Mouse (Mus musculus) kidney, embryonic 16.5 days (tissue): ENCODE measurements around the gene Rhof. TPM values are rescaled to one million over a fixed set of nuclear protein-coding genes. Genes with fewer than 3 reads are reported as not detected.

Experiments
- ATAC-seq: fragments of 200-750 bp; cut with Nextera tagmentation; 2 replicates; pipeline ENCODE4 v1.8.0; 2017; ENCODE audit warnings: moderate TSS enrichment; ENCODE audit not compliant: low FRiP score, low TSS enrichment
- H3K27ac ChIP-seq: fragments of 300-500 bp; sonication (generic); 2 replicates; pipeline ENCODE4 v1.5.1; 2014; ENCODE audit warnings: low read length
- H3K27me3 ChIP-seq: fragments of 300-500 bp; sonication (generic); 2 replicates; pipeline ENCODE4 v1.6.1; 2014; ENCODE audit warnings: low read length, control low read depth, mixed read lengths; ENCODE audit not compliant: insufficient read depth
- H3K36me3 ChIP-seq: fragments of 300-500 bp; sonication (generic); 2 replicates; pipeline ENCODE4 v1.6.1; 2014; ENCODE audit warnings: low read length, control low read depth, mixed read lengths; ENCODE audit not compliant: insufficient read depth
- H3K4me1 ChIP-seq: fragments of 300-500 bp; sonication (generic); 2 replicates; pipeline ENCODE4 v1.6.1; 2014; ENCODE audit warnings: low read length, control low read depth, mixed read lengths; ENCODE audit not compliant: insufficient read depth
- H3K4me2 ChIP-seq: fragments of 300-500 bp; sonication (generic); replicated peaks from 2 replicates; pipeline ENCODE4 v1.6.1; 2014; ENCODE audit warnings: low read depth, low read length
- H3K4me3 ChIP-seq: fragments of 300-500 bp; sonication (generic); 2 replicates; pipeline ENCODE4 v1.5.1; 2014; ENCODE audit warnings: mild to moderate bottlenecking, low read length
- H3K9ac ChIP-seq: fragments of 300-500 bp; sonication (generic); replicated peaks from 2 replicates; pipeline ENCODE4 v1.6.1; 2014; ENCODE audit warnings: low read length
- H3K9me3 ChIP-seq: fragments of 300-500 bp; sonication (generic); 2 replicates; pipeline ENCODE4 v1.6.1; 2016; ENCODE audit warnings: low read length, control low read depth
- WGBS: fragments of 180-500 bp; shearing (Covaris S2); extraction: QIAGEN DNeasy Blood & Tissue Kit; methylation state at CpG from one replicate; pipeline ENCODE4 v1.1.7; 2014; 5-methylcytosine and 5-hydroxymethylcytosine counted together
- polyA plus RNA-seq: library from polyadenylated mRNA; unstranded; fragments of >200 nt; fragmentation: Nextera tagmentation; extraction: Ambion mirVana; gene quantifications from 2 replicates; pipeline ENCODE4 v1.2.1, GENCODE M21; 2015

The Rhof gene
- polyA plus RNA-seq, 1 experiment from 2014 or later = 3.2 TPM

GRCm38 (mm10) chr5:123117773-123118172 is 14.7 kb downstream of the Rhof start:
- ATAC-seq = no peak
- 80% methylated on average over 8 of the region's 8 CpGs for WGBS

GRCm38 (mm10) chr5:123117257-123117656 is 15.2 kb downstream of the Rhof start:
- ATAC-seq = peak; percentile 43
- no peaks in the 10 kb centered on the region for H3K4me1 ChIP-seq
- no peaks in the 10 kb centered on the region for H3K9me3 ChIP-seq
- H3K4me3 ChIP-seq = no peak overlapping the region
- no peak overlapping the region for H3K4me2 ChIP-seq
- WGBS = 16% methylated on average over 10 of the region's 10 CpGs
- H3K9ac ChIP-seq = no peak overlapping the region
- no peaks in the 10 kb centered on the region for H3K27me3 ChIP-seq
- 0 out of 2 replicates have a peak, but pooled peaks cover 5% of the 10 kb centered on the region for H3K36me3 ChIP-seq
- H3K27ac ChIP-seq = no peak overlapping the region

More at GRCm38 (mm10) chr5:123117773-123118172, 14.7 kb downstream of the Rhof start:
- H3K27ac ChIP-seq = no peak overlapping the region
- no peaks in the 10 kb centered on the region for H3K27me3 ChIP-seq
- H3K4me1 ChIP-seq = no peaks in the 10 kb centered on the region
- H3K4me2 ChIP-seq = no peak overlapping the region
- H3K4me3 ChIP-seq = no peak overlapping the region
- no peak overlapping the region for H3K9ac ChIP-seq
- 0 out of 2 replicates have a peak, but pooled peaks cover 5% of the 10 kb centered on the region for H3K36me3 ChIP-seq
- H3K9me3 ChIP-seq = no peaks in the 10 kb centered on the region

- no peak overlapping the region for H3K27ac ChIP-seq
- H3K4me3 ChIP-seq = no peak overlapping the region
- H3K9ac ChIP-seq = no peak overlapping the region
- no peaks in the 10 kb centered on the region for H3K9me3 ChIP-seq
- WGBS = 64% methylated on average over 8 of the region's 8 CpGs
- H3K27me3 ChIP-seq = no peaks in the 10 kb centered on the region
- peaks cover 3% of the 10 kb centered on the region; the same call in 1 of the 2 replicates for H3K4me1 ChIP-seq
- peak; percentile 37; the same call in 1 of the 2 replicates for ATAC-seq
- H3K4me2 ChIP-seq = no peak overlapping the region
- H3K36me3 ChIP-seq = 0 out of 2 replicates have a peak, but pooled peaks cover 5% of the 10 kb centered on the region
Observed at GRCm38 (mm10) chr5:123116080-123116479, 16.4 kb downstream of the Rhof start.

- no peaks in the 10 kb centered on the region for H3K9me3 ChIP-seq
- 34% methylated on average over 7 of the region's 7 CpGs for WGBS
- H3K9ac ChIP-seq = no peak overlapping the region
- peaks cover 14% of the 10 kb centered on the region for H3K4me1 ChIP-seq
- H3K4me3 ChIP-seq = no peak overlapping the region
- no peaks in the 10 kb centered on the region for H3K27me3 ChIP-seq
- H3K4me2 ChIP-seq = no peak overlapping the region
- H3K36me3 ChIP-seq = 0 out of 2 replicates have a peak, but pooled peaks cover 5% of the 10 kb centered on the region
- H3K27ac ChIP-seq = no peak overlapping the region
- no peak for ATAC-seq
Observed at GRCm38 (mm10) chr5:123114924-123115323, 17.6 kb downstream of the Rhof start.

- WGBS = 53% methylated on average over 11 of the region's 11 CpGs
- H3K4me2 ChIP-seq = no peak overlapping the region
- no peak for ATAC-seq
Observed at GRCm38 (mm10) chr5:123114109-123114508, 18.4 kb downstream of the Rhof start.

GRCm38 (mm10) chr5:123110296-123110721 is 22.2 kb downstream of the Rhof start:
- Histone ChIP-seq H3K9me3 (no peaks in the 10 kb centered on the region), H3K27me3 (no peaks in the 10 kb centered on the region), H3K4me1 (peaks cover 26% of the 10 kb centered on the region), H3K4me2 (peak overlapping the region; percentile 51), H3K27ac (peak overlapping the region; percentile 82), H3K4me3 (peak overlapping the region; percentile 26; the same call in 1 of the 2 replicates), H3K36me3 (no peaks in the 10 kb centered on the region), H3K9ac (peak overlapping the region; percentile 20; the same call in 1 of the 2 replicates)
- 0 out of 2 replicates have a peak, but pooled peaks have one; percentile 31 for ATAC-seq
- WGBS = 18% methylated on average over 13 of the region's 13 CpGs

More at GRCm38 (mm10) chr5:123114109-123114508, 18.4 kb downstream of the Rhof start:
- no peak overlapping the region for H3K9ac ChIP-seq
- no peak overlapping the region for H3K4me3 ChIP-seq
- H3K4me1 ChIP-seq = peaks cover 23% of the 10 kb centered on the region
- H3K9me3 ChIP-seq = no peaks in the 10 kb centered on the region
- H3K27ac ChIP-seq = no peak overlapping the region
- no peaks in the 10 kb centered on the region for H3K27me3 ChIP-seq
- H3K36me3 ChIP-seq = 0 out of 2 replicates have a peak, but pooled peaks cover 5% of the 10 kb centered on the region

- peak overlapping the region; percentile 82 for H3K27ac ChIP-seq
Observed at GRCm38 (mm10) chr5:123109452-123110203, 22.9 kb downstream of the Rhof start.

GRCm38 (mm10) chr5:123104769-123105168 is 27.7 kb downstream of the Rhof start:
- H3K4me3 ChIP-seq = no peak overlapping the region
- no peaks in the 10 kb centered on the region for H3K27me3 ChIP-seq
- no peak overlapping the region for H3K27ac ChIP-seq
- H3K9me3 ChIP-seq = no peaks in the 10 kb centered on the region
- H3K4me1 ChIP-seq = peaks cover 25% of the 10 kb centered on the region
- no peak overlapping the region for H3K9ac ChIP-seq
- 84% methylated on average over 6 of the region's 6 CpGs for WGBS
- ATAC-seq = no peak
- H3K36me3 ChIP-seq = 0 out of 2 replicates have a peak, but pooled peaks cover 1% of the 10 kb centered on the region
- H3K4me2 ChIP-seq = no peak overlapping the region

More at GRCm38 (mm10) chr5:123109452-123110203, 22.9 kb downstream of the Rhof start:
- Histone ChIP-seq H3K4me2 (peak overlapping the region; percentile 51), H3K9me3 (no peaks in the 10 kb centered on the region), H3K4me3 (peak overlapping the region; percentile 26), H3K9ac (peak overlapping the region; percentile 38; the same call in 1 of the 2 replicates), H3K36me3 (no peaks in the 10 kb centered on the region), H3K27me3 (no peaks in the 10 kb centered on the region), H3K4me1 (peaks cover 26% of the 10 kb centered on the region)
- ATAC-seq = peak; percentile 67
- WGBS = 19% methylated on average over 13 of the region's 13 CpGs

GRCm38 (mm10) chr5:123103556-123103955 is 28.9 kb downstream of the Rhof start:
- H3K4me3 ChIP-seq = no peak overlapping the region
- no peak overlapping the region for H3K9ac ChIP-seq
- H3K4me1 ChIP-seq = peaks cover 15% of the 10 kb centered on the region
- H3K4me2 ChIP-seq = no peak overlapping the region
- H3K27me3 ChIP-seq = no peaks in the 10 kb centered on the region
- no peaks in the 10 kb centered on the region for H3K9me3 ChIP-seq
- 27% methylated on average over 8 of the region's 8 CpGs for WGBS
- peaks cover 6% of the 10 kb centered on the region; the same call in 1 of the 2 replicates for H3K36me3 ChIP-seq
- peak; percentile 81 for ATAC-seq
- H3K27ac ChIP-seq = peak overlapping the region; percentile 48; the same call in 1 of the 2 replicates

GRCm38 (mm10) chr5:123102376-123102775 is 30.1 kb downstream of the Rhof start:
- no peak overlapping the region for H3K4me3 ChIP-seq
- H3K4me2 ChIP-seq = no peak overlapping the region
- H3K27ac ChIP-seq = no peak overlapping the region
- no peaks in the 10 kb centered on the region for H3K9me3 ChIP-seq
- H3K27me3 ChIP-seq = no peaks in the 10 kb centered on the region
- peaks cover 6% of the 10 kb centered on the region; the same call in 1 of the 2 replicates for H3K36me3 ChIP-seq
- H3K4me1 ChIP-seq = peaks cover 15% of the 10 kb centered on the region
- no peak overlapping the region for H3K9ac ChIP-seq
- WGBS = 43% methylated on average over 7 of the region's 7 CpGs
- ATAC-seq = no peak
